Mouse (Mus musculus) G1E (cell line): Measurements from ENCODE around the gene Acin1. TPM values are rescaled to one million over a fixed set of nuclear protein-coding genes. Genes with fewer than 3 reads are reported as not detected.

ENCODE experiments used
- ATAC-seq: 2 replicates; pipeline ENCODE4 v1.8.0; 2016; ENCODE audit warnings: mild to moderate bottlenecking; ENCODE audit not compliant: insufficient number of reproducible peaks, poor library complexity, low FRiP score, severe bottlenecking; ENCODE audit errors: extremely low read depth
- DNase-seq: peaks from one replicate; pipeline ENCODE4 v3.0.0; 2012; ENCODE audit warnings: low spot score
- H3K27me3 ChIP-seq: 2 replicates; pipeline ENCODE4 v1.6.1; 2012; ENCODE audit warnings: mild to moderate bottlenecking, low read length, inconsistent platforms; ENCODE audit not compliant: insufficient read depth
- H3K36me3 ChIP-seq: replicated peaks from 2 replicates; pipeline ENCODE3; 2012; ENCODE audit warnings: mild to moderate bottlenecking, inconsistent platforms
- H3K4me1 ChIP-seq: 2 replicates; pipeline ENCODE4 v1.6.1; 2012; ENCODE audit warnings: low read depth, low read length, inconsistent platforms, mixed read lengths; ENCODE audit not compliant: insufficient read depth
- H3K4me3 ChIP-seq: 2 replicates; pipeline ENCODE4 v1.5.1; 2012; ENCODE audit warnings: low read depth, mild to moderate bottlenecking, inconsistent platforms, low read length, moderate library complexity, mixed read lengths
- H3K9me3 ChIP-seq: replicated peaks from 2 replicates; pipeline ENCODE4 v1.6.1; 2012; ENCODE audit warnings: inconsistent platforms
- CTCF ChIP-seq: IDR thresholded peaks from 2 replicates; pipeline ENCODE4 v1.5.1; 2012; ENCODE audit warnings: low read depth, low read length, inconsistent platforms, mixed read lengths
- GATA1 ChIP-seq: IDR thresholded peaks from 2 replicates; pipeline ENCODE4 v1.6.1; 2012; ENCODE audit warnings: borderline replicate concordance, low read length, inconsistent platforms, mixed read lengths
- GATA2 ChIP-seq: IDR thresholded peaks from 2 replicates; pipeline ENCODE4 v1.6.1; 2012; ENCODE audit warnings: low read depth, low read length, inconsistent platforms, borderline replicate concordance
- POLR2AphosphoS5 ChIP-seq: IDR thresholded peaks from 2 replicates; pipeline ENCODE4 v1.6.1; 2012; ENCODE audit warnings: low read depth, low read length, inconsistent platforms; ENCODE audit not compliant: insufficient replicate concordance
- TAL1 ChIP-seq: conservative IDR thresholded peaks from 2 replicates; pipeline ENCODE4 v1.6.1; 2012; ENCODE audit warnings: low read depth, low read length, inconsistent platforms, mixed read lengths
- polyA plus RNA-seq: library from polyadenylated mRNA; stranded (reverse); fragments of >175 nt; gene quantifications from 2 replicates; pipeline ENCODE4 v1.2.3, GENCODE M21; 2012
- total RNA-seq, 2 experiments: library from RNA; stranded (forward) in 1 of 2; stranded (reverse) in 1 of 2; fragments of 200-1000 nt in 1 of 2; fragments of >200 nt in 1 of 2; fragmentation: Nextera tagmentation in 1 of 2; gene quantifications; 2 replicates each; pipeline ENCODE4 v1.2.3; 2014 to 2017

Acin1 gene
- total and polyA plus RNA-seq, 3 experiments: 125 to 697 (median 298) TPM

DNA sequence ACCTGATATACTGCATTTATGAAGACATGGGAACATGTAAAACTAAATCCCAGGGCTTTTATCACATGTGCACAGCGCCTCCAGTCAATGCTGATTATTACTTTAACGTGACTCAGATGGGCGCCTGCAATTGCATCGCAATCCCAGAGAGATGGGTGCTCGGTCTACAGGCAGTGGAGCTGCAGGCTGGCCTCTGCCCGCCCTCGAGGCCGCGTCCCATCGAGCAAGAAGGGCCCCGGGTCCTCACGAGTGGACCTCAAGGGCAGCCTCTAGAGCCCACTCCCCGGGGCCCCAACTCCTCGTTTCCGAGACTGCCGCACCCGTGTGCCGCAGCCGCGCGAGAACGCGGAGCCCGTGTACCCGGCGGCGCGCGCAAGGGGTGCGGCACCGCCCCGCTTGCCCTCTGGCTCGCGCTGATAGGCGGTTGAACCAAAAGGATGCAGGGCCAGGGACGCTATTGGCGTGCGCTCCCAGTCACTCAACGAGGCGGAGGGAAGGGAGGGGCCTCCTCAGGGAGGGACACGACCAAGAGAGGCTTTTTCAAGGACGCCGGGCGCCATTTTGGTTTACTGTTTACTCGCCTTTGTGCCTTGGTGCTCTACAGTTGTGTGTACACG, 83.6 kb downstream of the Acin1 start:
- ATAC-seq (peak; percentile 96), DNase-seq (peak; percentile 97)
- Histone ChIP-seq H3K4me1 (peaks cover 45% of the 10 kb centered on the region), H3K9me3 (no peaks in the 10 kb centered on the region), H3K27me3 (no peaks in the 10 kb centered on the region), H3K36me3 (peaks cover 5% of the 10 kb centered on the region), H3K4me3 (peak overlapping the region; percentile 76)
- TF ChIP-seq POLR2AphosphoS5: no peak
- no peak for TF ChIP-seq CTCF
- no peak for TF ChIP-seq TAL1
- no peak for TF ChIP-seq GATA1
- no peak for TF ChIP-seq GATA2

GRCm38 (mm10) chr14:54602613-54603012, 84.1 kb downstream of the Acin1 start:
- Histone ChIP-seq H3K9me3 (no peaks in the 10 kb centered on the region), H3K4me1 (peaks cover 42% of the 10 kb centered on the region), H3K27me3 (no peaks in the 10 kb centered on the region), H3K4me3 (peak overlapping the region; percentile 76; the same call in 1 of the 2 replicates), H3K36me3 (peaks cover 6% of the 10 kb centered on the region)
- no peak for DNase-seq
- ATAC-seq: no peak
- no peak for TF ChIP-seq GATA1
- no peak for TF ChIP-seq POLR2AphosphoS5
- no peak for TF ChIP-seq TAL1
- no peak for TF ChIP-seq GATA2
- TF ChIP-seq CTCF: no peak

GRCm38 (mm10) chr14:54601601-54602000, 85.1 kb downstream of the Acin1 start:
- Histone ChIP-seq H3K27me3 (no peaks in the 10 kb centered on the region), H3K4me3 (no peak overlapping the region), H3K4me1 (peaks cover 38% of the 10 kb centered on the region), H3K36me3 (peaks cover 6% of the 10 kb centered on the region), H3K9me3 (no peaks in the 10 kb centered on the region)
- ATAC-seq: no peak
- no peak for DNase-seq
- TF ChIP-seq TAL1: no peak
- TF ChIP-seq POLR2AphosphoS5: no peak
- no peak for TF ChIP-seq CTCF
- no peak for TF ChIP-seq GATA2
- TF ChIP-seq GATA1: no peak

GRCm38 (mm10) chr14:54597084-54597483, 89.6 kb downstream of the Acin1 start:
- ATAC-seq (no peak), DNase-seq (no peak)
- TF ChIP-seq CTCF (no peak), POLR2AphosphoS5 (no peak), GATA1 (no peak), TAL1 (no peak)
- H3K27me3 ChIP-seq: no peaks in the 10 kb centered on the region
- H3K4me1 ChIP-seq: peaks cover 11% of the 10 kb centered on the region
- H3K36me3 ChIP-seq: peaks cover 32% of the 10 kb centered on the region
- H3K4me3 ChIP-seq: no peak overlapping the region
- no peaks in the 10 kb centered on the region for H3K9me3 ChIP-seq

- H3K4me1 ChIP-seq: peaks cover 5% of the 10 kb centered on the region; the same call in 1 of the 2 replicates
- H3K36me3 ChIP-seq: peaks cover 44% of the 10 kb centered on the region
- no peaks in the 10 kb centered on the region for H3K27me3 ChIP-seq
- DNase-seq (no peak), ATAC-seq (no peak)
- TF ChIP-seq GATA1 (no peak), POLR2AphosphoS5 (no peak), TAL1 (no peak), CTCF (no peak)
- H3K9me3 ChIP-seq: no peaks in the 10 kb centered on the region
- H3K4me3 ChIP-seq: no peak overlapping the region
Measured at GRCm38 (mm10) chr14:54594631-54595414, 91.9 kb downstream of the Acin1 start.

DNA sequence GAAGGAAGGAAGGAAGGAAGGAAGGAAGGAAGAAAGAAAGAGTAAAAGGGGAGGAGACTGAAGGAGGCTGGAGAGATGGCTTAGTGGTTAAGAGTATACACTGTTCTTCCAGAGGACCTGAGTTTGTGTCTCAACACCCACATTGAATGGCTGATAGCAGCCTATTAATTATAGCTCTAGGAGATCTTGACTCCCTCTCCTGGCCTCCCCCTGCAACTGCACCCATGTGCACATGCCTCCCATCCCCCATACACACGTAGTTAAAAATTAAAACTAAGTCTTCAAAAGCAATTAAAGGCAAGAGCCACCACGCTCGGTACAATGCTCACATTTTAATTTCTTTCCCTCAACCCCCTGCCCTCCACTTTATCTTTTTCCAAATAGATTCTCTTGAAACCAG, 92.7 kb downstream of the Acin1 start:
- H3K27me3 ChIP-seq: no peaks in the 10 kb centered on the region
- peaks cover 6% of the 10 kb centered on the region; the same call in 1 of the 2 replicates for H3K4me1 ChIP-seq
- H3K36me3 ChIP-seq: peaks cover 41% of the 10 kb centered on the region
- H3K4me3 ChIP-seq: no peak overlapping the region
- no peak for DNase-seq
- no peak for ATAC-seq
- TF ChIP-seq CTCF (0 out of 2 replicates have a peak, but pooled peaks have one; percentile 25), POLR2AphosphoS5 (no peak)
- H3K9me3 ChIP-seq: no peaks in the 10 kb centered on the region
